Mouse (Mus musculus) frontal cortex, postnatal 25 days (tissue): ENCODE data around the gene Fbxl22.

Source experiments
- DNase-seq, 2 experiments: peaks; one replicate each; pipeline ENCODE4 v3.0.0; 2022; ENCODE audit warnings: low spot score in 2 of 2

The Fbxl22 gene

DNA sequence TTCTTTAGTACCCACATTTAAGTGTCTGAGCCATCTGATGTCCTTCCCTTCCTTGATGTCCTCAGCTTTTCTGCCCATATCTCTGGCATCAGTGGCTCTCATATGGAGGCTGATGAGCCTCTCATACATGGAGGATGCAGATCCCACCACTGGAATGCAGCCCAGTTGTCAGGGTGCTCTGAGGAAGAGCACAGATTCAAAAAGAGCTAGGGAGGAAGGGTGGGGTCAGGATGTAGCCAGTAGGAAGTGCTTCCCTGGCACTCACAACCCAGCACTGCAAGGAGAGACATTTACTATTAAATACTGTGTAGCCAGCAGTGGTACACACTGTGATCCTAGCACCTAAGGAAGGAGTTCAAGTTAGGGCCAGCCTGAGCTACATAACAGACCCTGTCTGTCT, 8.0 kb downstream of the Fbxl22 start:
- DNase-seq = no peak

GRCm38 (mm10) chr9:66506011-66506410, 8.4 kb downstream of the Fbxl22 start:
- DNase-seq = no peak

GRCm38 (mm10) chr9:66505141-66505917, 9.1 kb downstream of the Fbxl22 start:
- no peak for DNase-seq

GRCm38 (mm10) chr9:66504518-66504917, 9.9 kb downstream of the Fbxl22 start:
- DNase-seq = peak in 1 of 2 experiments; percentile 43

GRCm38 (mm10) chr9:66503879-66504411, 10.4 kb downstream of the Fbxl22 start:
- DNase-seq = no peak

- no peak for DNase-seq
Measured at GRCm38 (mm10) chr9:66501248-66501647, 13.1 kb downstream of the Fbxl22 start.

- DNase-seq = no peak
Measured at GRCm38 (mm10) chr9:66493992-66494391, 20.4 kb downstream of the Fbxl22 start.

DNA sequence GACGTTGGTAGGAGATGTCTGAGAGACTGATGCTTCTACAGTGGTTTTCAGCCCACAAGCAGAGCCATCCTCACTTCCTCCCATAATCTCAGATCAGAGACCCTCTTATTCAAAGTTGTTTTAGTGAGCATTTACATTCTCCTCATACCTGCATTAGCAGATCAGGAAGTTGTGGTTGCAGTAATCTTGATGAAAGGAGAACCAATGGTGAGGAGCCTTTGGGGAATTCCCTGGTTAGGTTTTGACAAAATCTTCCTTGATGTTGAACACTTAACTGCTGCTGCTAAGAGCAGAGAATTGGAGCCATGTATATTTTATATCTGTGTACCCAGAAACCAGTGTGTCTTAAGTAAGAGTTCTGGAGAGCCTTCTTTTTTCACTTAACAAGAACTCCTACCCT, 22.0 kb downstream of the Fbxl22 start:
- no peak for DNase-seq

DNA sequence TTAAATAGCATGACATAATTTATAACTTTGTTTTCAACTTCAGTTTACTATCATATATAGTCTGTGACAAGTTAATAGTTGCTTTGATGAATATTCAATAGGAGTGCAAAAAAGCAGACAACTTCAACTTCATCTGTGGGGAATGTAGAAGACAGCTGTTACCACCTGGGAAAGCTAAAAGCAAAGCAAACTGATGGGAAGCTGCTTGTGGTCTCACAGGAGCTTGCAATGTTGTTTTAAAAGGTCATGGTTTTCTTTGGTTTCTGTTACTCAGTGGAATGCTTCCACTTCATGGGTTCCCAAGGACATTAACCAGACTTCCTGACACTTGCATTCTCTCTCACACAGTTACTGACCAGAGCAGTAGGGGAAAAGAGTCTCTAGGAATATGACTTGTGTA, 25.6 kb downstream of the Fbxl22 start:
- DNase-seq = no peak

- DNase-seq = no peak
Measured at GRCm38 (mm10) chr9:66483429-66483828, 31.0 kb downstream of the Fbxl22 start.

- no peak for DNase-seq
Measured at GRCm38 (mm10) chr9:66477785-66478184, 36.6 kb downstream of the Fbxl22 start.

- no peak for DNase-seq
Measured at GRCm38 (mm10) chr9:66465087-66465486, 49.3 kb downstream of the Fbxl22 start.
